Mouse (Mus musculus) liver, embryonic 16.5 days (tissue): ENCODE measurements around the gene Mb21d2. TPM values are rescaled to one million over a fixed set of nuclear protein-coding genes. Genes with fewer than 3 reads are reported as not detected.

Source experiments
- ATAC-seq: fragments of 200-750 bp; cut with Nextera tagmentation; 2 replicates; pipeline ENCODE4 v1.8.0; 2017; ENCODE audit warnings: low read depth, mild to moderate bottlenecking, moderate number of reproducible peaks, moderate library complexity
- H3K27ac ChIP-seq: fragments of 300-500 bp; sonication (generic); 2 replicates; pipeline ENCODE4 v1.5.1; 2014; ENCODE audit warnings: mild to moderate bottlenecking, low read length
- H3K27me3 ChIP-seq: fragments of 300-500 bp; sonication (generic); 2 replicates; pipeline ENCODE4 v1.6.1; 2014; ENCODE audit warnings: low read depth, low read length, mixed read lengths; ENCODE audit not compliant: control insufficient read depth, insufficient read depth
- H3K36me3 ChIP-seq: fragments of 300-500 bp; sonication (generic); 2 replicates; pipeline ENCODE4 v1.6.1; 2014; ENCODE audit warnings: mild to moderate bottlenecking; ENCODE audit not compliant: control insufficient read depth, insufficient read depth
- H3K4me1 ChIP-seq: fragments of 300-500 bp; sonication (generic); 2 replicates; pipeline ENCODE4 v1.6.1; 2014; ENCODE audit warnings: low read depth, low read length, mixed read lengths; ENCODE audit not compliant: control insufficient read depth
- H3K4me2 ChIP-seq: fragments of 300-500 bp; sonication (generic); 2 replicates; pipeline ENCODE4 v1.6.1; 2014; ENCODE audit warnings: low read depth, low read length, mixed read lengths
- H3K4me3 ChIP-seq: fragments of 300-500 bp; sonication (generic); 2 replicates; pipeline ENCODE4 v1.5.1; 2014; ENCODE audit warnings: low read depth, mild to moderate bottlenecking, low read length
- H3K9ac ChIP-seq: fragments of 300-500 bp; sonication (generic); 2 replicates; pipeline ENCODE4 v1.6.1; 2014; ENCODE audit warnings: low read depth, low read length
- H3K9me3 ChIP-seq: fragments of 300-500 bp; sonication (generic); replicated peaks from 2 replicates; pipeline ENCODE4 v1.6.1; 2016; ENCODE audit warnings: low read length; ENCODE audit not compliant: control insufficient read depth
- WGBS: fragments of 180-500 bp; shearing (Covaris S2); extraction: QIAGEN DNeasy Blood & Tissue Kit; methylation state at CpG from one replicate; pipeline ENCODE4 v1.1.7; 2014; ENCODE audit not compliant: insufficient replicate concordance; 5-methylcytosine and 5-hydroxymethylcytosine counted together
- polyA plus RNA-seq: library from polyadenylated mRNA; unstranded; fragments of >200 nt; fragmentation: Nextera tagmentation; extraction: Ambion mirVana; gene quantifications from 2 replicates; pipeline ENCODE4 v1.2.1, GENCODE M21; 2015

The Mb21d2 gene
- polyA plus RNA-seq, 1 experiment from 2014 or later, result 1.6 TPM

- H3K9ac ChIP-seq, result no peak overlapping the region
- H3K9me3 ChIP-seq, result no peaks in the 10 kb centered on the region
- H3K4me1 ChIP-seq, result no peaks in the 10 kb centered on the region; the same call in 1 of the 2 replicates
- WGBS, result 48% methylated on average over 7 of the region's 7 CpGs
- no peak overlapping the region for H3K27ac ChIP-seq
- no peak for ATAC-seq
- no peaks in the 10 kb centered on the region for H3K36me3 ChIP-seq
- no peak overlapping the region for H3K4me3 ChIP-seq
- no peaks in the 10 kb centered on the region for H3K27me3 ChIP-seq
- H3K4me2 ChIP-seq, result no peak overlapping the region
Measured at GRCm38 (mm10) chr16:28906370-28907275, 22.9 kb downstream of the Mb21d2 start.

GRCm38 (mm10) chr16:28905567-28906289 is 23.7 kb downstream of the Mb21d2 start:
- ATAC-seq, result peak; percentile 62
- H3K4me2 ChIP-seq, result 0 out of 2 replicates have a peak overlapping the region, but pooled peaks have one; percentile 15
- H3K27me3 ChIP-seq, result no peaks in the 10 kb centered on the region
- WGBS, result 58% methylated on average over 11 of the region's 11 CpGs
- no peaks in the 10 kb centered on the region for H3K9me3 ChIP-seq
- no peaks in the 10 kb centered on the region for H3K36me3 ChIP-seq
- no peaks in the 10 kb centered on the region; the same call in 1 of the 2 replicates for H3K4me1 ChIP-seq
- H3K27ac ChIP-seq, result peak overlapping the region; percentile 29; the same call in 1 of the 2 replicates
- no peak overlapping the region for H3K4me3 ChIP-seq
- no peak overlapping the region for H3K9ac ChIP-seq

GRCm38 (mm10) chr16:28902620-28903565 is 26.6 kb downstream of the Mb21d2 start:
- Histone ChIP-seq H3K36me3 (no peaks in the 10 kb centered on the region), H3K4me2 (no peak overlapping the region), H3K9me3 (no peaks in the 10 kb centered on the region), H3K9ac (no peak overlapping the region), H3K4me3 (no peak overlapping the region), H3K27me3 (no peaks in the 10 kb centered on the region), H3K4me1 (no peaks in the 10 kb centered on the region; the same call in 1 of the 2 replicates), H3K27ac (no peak overlapping the region)
- ATAC-seq, result no peak
- WGBS, result 68% methylated on average over 14 of the region's 14 CpGs

GRCm38 (mm10) chr16:28899161-28899540 is 30.3 kb downstream of the Mb21d2 start:
- ATAC-seq, result no peak
- Histone ChIP-seq H3K4me3 (no peak overlapping the region), H3K4me1 (no peaks in the 10 kb centered on the region), H3K27me3 (no peaks in the 10 kb centered on the region), H3K9ac (no peak overlapping the region), H3K36me3 (no peaks in the 10 kb centered on the region), H3K9me3 (no peaks in the 10 kb centered on the region), H3K4me2 (no peak overlapping the region), H3K27ac (no peak overlapping the region)
- 76% methylated on average over 4 of the region's 4 CpGs for WGBS

- Histone ChIP-seq H3K9me3 (no peaks in the 10 kb centered on the region), H3K9ac (no peak overlapping the region), H3K4me2 (no peak overlapping the region), H3K4me1 (no peaks in the 10 kb centered on the region), H3K4me3 (no peak overlapping the region), H3K27ac (no peak overlapping the region), H3K27me3 (no peaks in the 10 kb centered on the region), H3K36me3 (no peaks in the 10 kb centered on the region)
- no peak for ATAC-seq
- WGBS, result 32% methylated on average over 15 of the region's 15 CpGs
Measured at GRCm38 (mm10) chr16:28898509-28899160, 30.8 kb downstream of the Mb21d2 start.

- Histone ChIP-seq H3K4me2 (no peak overlapping the region), H3K27me3 (no peaks in the 10 kb centered on the region), H3K36me3 (no peaks in the 10 kb centered on the region), H3K27ac (no peak overlapping the region), H3K9ac (no peak overlapping the region), H3K4me1 (no peaks in the 10 kb centered on the region), H3K4me3 (no peak overlapping the region), H3K9me3 (no peaks in the 10 kb centered on the region)
- no peak for ATAC-seq
- 77% methylated on average over 7 of the region's 7 CpGs for WGBS
Measured at GRCm38 (mm10) chr16:28896571-28896970, 32.9 kb downstream of the Mb21d2 start.

GRCm38 (mm10) chr16:28894872-28895271 is 34.6 kb downstream of the Mb21d2 start:
- Histone ChIP-seq H3K9me3 (no peaks in the 10 kb centered on the region; the same call in none of the 2 replicates), H3K36me3 (no peaks in the 10 kb centered on the region), H3K27me3 (no peaks in the 10 kb centered on the region), H3K4me3 (no peak overlapping the region), H3K4me2 (no peak overlapping the region), H3K27ac (no peak overlapping the region), H3K4me1 (no peaks in the 10 kb centered on the region), H3K9ac (no peak overlapping the region)
- WGBS, result 58% methylated on average over 6 of the region's 6 CpGs
- no peak for ATAC-seq

- Histone ChIP-seq H3K4me2 (no peak overlapping the region), H3K27me3 (no peaks in the 10 kb centered on the region), H3K36me3 (no peaks in the 10 kb centered on the region), H3K9me3 (peaks cover 2% of the 10 kb centered on the region), H3K4me1 (no peaks in the 10 kb centered on the region), H3K4me3 (no peak overlapping the region), H3K27ac (no peak overlapping the region), H3K9ac (no peak overlapping the region)
- ATAC-seq, result no peak
- 41% methylated on average over 5 of the region's 5 CpGs for WGBS
Measured at GRCm38 (mm10) chr16:28893266-28893665, 36.2 kb downstream of the Mb21d2 start.
